Mouse (Mus musculus) limb, embryonic 12.5 days (tissue): ENCODE results near the gene Slco4a1. TPM values are rescaled to one million over a fixed set of nuclear protein-coding genes. Genes with fewer than 3 reads are reported as not detected.
A peak's percentile ranks its signal among the peaks of the same experiment; 100 is the strongest.

ENCODE experiments used
- ATAC-seq: fragments of 200-750 bp; cut with Nextera tagmentation; 2 replicates; pipeline ENCODE4 v1.8.0; 2017; ENCODE audit warnings: low read depth, moderate TSS enrichment; ENCODE audit not compliant: insufficient number of reproducible peaks, insufficient read depth, low FRiP score, low TSS enrichment
- H3K27ac ChIP-seq: fragments of 300-500 bp; sonication (generic); 2 replicates; pipeline ENCODE4 v1.5.1; 2016; ENCODE audit warnings: mild to moderate bottlenecking, moderate library complexity
- H3K27me3 ChIP-seq: fragments of 300-500 bp; sonication (generic); 2 replicates; pipeline ENCODE4 v1.6.1; 2016; ENCODE audit warnings: mild to moderate bottlenecking, moderate library complexity
- H3K36me3 ChIP-seq: fragments of 300-500 bp; sonication (generic); 2 replicates; pipeline ENCODE4 v1.6.1; 2016; ENCODE audit warnings: mild to moderate bottlenecking, moderate library complexity
- H3K4me1 ChIP-seq: fragments of 300-500 bp; sonication (generic); replicated peaks from 2 replicates; pipeline ENCODE4 v1.6.1; 2016
- H3K4me2 ChIP-seq: fragments of 300-500 bp; sonication (generic); 2 replicates; pipeline ENCODE4 v1.6.1; 2016; ENCODE audit warnings: mild to moderate bottlenecking, moderate library complexity
- H3K4me3 ChIP-seq: fragments of 300-500 bp; sonication (generic); replicated peaks from 2 replicates; pipeline ENCODE4 v1.5.1; 2016; ENCODE audit warnings: mild to moderate bottlenecking
- H3K9ac ChIP-seq: fragments of 300-500 bp; sonication (generic); replicated peaks from 2 replicates; pipeline ENCODE4 v1.6.1; 2016; ENCODE audit warnings: mild to moderate bottlenecking, moderate library complexity
- H3K9me3 ChIP-seq: fragments of 300-500 bp; sonication (generic); 2 replicates; pipeline ENCODE4 v1.6.1; 2016; ENCODE audit warnings: mild to moderate bottlenecking, moderate library complexity
- WGBS: fragments of 180-500 bp; shearing (Covaris S2); methylation state at CpG from one replicate; pipeline ENCODE4 v1.1.7; 2016; 5-methylcytosine and 5-hydroxymethylcytosine counted together
- polyA plus RNA-seq: library from polyadenylated mRNA; unstranded; fragments of >200 nt; fragmentation: Nextera tagmentation; extraction: Ambion mirVana; gene quantifications from 2 replicates; pipeline ENCODE4 v1.2.1, GENCODE M21; 2016

The Slco4a1 gene
- polyA plus RNA-seq, 1 experiment from 2014 or later, result 0.43 TPM

- Histone ChIP-seq H3K4me3 (no peak overlapping the region), H3K9ac (no peak overlapping the region), H3K4me2 (no peak overlapping the region), H3K9me3 (no peaks in the 10 kb centered on the region), H3K27me3 (peaks cover 3% of the 10 kb centered on the region; the same call in 1 of the 2 replicates), H3K27ac (peak overlapping the region; percentile 5; the same call in 1 of the 2 replicates), H3K36me3 (no peaks in the 10 kb centered on the region), H3K4me1 (peaks cover 36% of the 10 kb centered on the region)
- 16% methylated on average over 10 of the region's 10 CpGs for WGBS
- ATAC-seq, result peak; percentile 38; the same call in 1 of the 2 replicates
These were observed 23.9 kb upstream of the Slco4a1 start for GRCm38 (mm10) chr2:180432042-180432668.

- H3K9me3 ChIP-seq, result no peaks in the 10 kb centered on the region
- H3K4me3 ChIP-seq, result no peak overlapping the region
- no peak for ATAC-seq
- H3K4me2 ChIP-seq, result no peak overlapping the region
- no peak overlapping the region; the same call in 1 of the 2 replicates for H3K9ac ChIP-seq
- no peaks in the 10 kb centered on the region for H3K36me3 ChIP-seq
- H3K4me1 ChIP-seq, result peaks cover 36% of the 10 kb centered on the region
- H3K27me3 ChIP-seq, result peaks cover 3% of the 10 kb centered on the region; the same call in 1 of the 2 replicates
- peak overlapping the region; percentile 5 for H3K27ac ChIP-seq
- WGBS, result 52% methylated on average over 10 of the region's 10 CpGs
These were observed 23.3 kb upstream of the Slco4a1 start for GRCm38 (mm10) chr2:180432751-180433150.

GRCm38 (mm10) chr2:180433350-180433749, 22.7 kb upstream of the Slco4a1 start:
- H3K27ac ChIP-seq, result peak overlapping the region; percentile 5
- no peak overlapping the region for H3K9ac ChIP-seq

DNA sequence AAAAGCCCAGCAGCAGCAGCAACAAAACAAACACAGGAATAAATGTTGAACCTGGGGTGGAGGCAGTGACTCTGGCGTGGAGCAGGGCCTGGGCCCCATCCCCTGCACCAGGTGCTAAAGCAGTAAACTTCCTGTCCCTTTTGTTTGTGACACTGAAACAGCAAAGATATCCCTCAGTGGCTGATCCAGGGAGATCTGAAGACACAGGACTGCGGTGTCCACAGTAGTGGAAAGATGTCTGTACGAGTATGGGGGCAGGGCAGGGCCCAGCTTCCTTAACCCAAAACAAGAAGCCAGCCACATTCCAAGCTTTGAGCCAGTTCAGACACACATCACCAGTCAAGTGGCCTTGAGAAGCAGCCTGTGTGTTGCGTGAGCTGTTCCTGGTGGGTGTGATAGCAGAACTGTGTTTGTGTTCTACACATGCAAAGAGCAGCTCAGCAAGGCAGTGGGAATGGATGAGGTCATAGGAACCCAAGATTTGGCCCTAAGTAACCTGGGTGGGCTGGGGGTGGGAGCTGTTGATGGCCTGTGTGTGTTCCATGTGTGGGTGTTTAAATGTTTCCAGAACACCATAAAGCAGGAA, 20.6 kb upstream of the Slco4a1 start:
- peaks cover 6% of the 10 kb centered on the region for H3K27me3 ChIP-seq
- peaks cover 44% of the 10 kb centered on the region for H3K4me1 ChIP-seq
- ATAC-seq, result no peak
- H3K9ac ChIP-seq, result no peak overlapping the region
- H3K9me3 ChIP-seq, result no peaks in the 10 kb centered on the region
- WGBS, result 45% methylated on average over 4 of the region's 4 CpGs
- 0 out of 2 replicates have a peak overlapping the region, but pooled peaks have one; percentile 20 for H3K27ac ChIP-seq
- H3K4me2 ChIP-seq, result no peak overlapping the region
- no peak overlapping the region for H3K4me3 ChIP-seq
- H3K36me3 ChIP-seq, result no peaks in the 10 kb centered on the region

More at GRCm38 (mm10) chr2:180433350-180433749, 22.7 kb upstream of the Slco4a1 start:
- peak; percentile 31; the same call in 1 of the 2 replicates for ATAC-seq
- 49% methylated on average over 7 of the region's 7 CpGs for WGBS
- H3K4me2 ChIP-seq, result no peak overlapping the region
- no peak overlapping the region for H3K4me3 ChIP-seq
- no peaks in the 10 kb centered on the region for H3K9me3 ChIP-seq
- no peaks in the 10 kb centered on the region for H3K36me3 ChIP-seq
- H3K27me3 ChIP-seq, result peaks cover 6% of the 10 kb centered on the region
- H3K4me1 ChIP-seq, result peaks cover 36% of the 10 kb centered on the region

DNA sequence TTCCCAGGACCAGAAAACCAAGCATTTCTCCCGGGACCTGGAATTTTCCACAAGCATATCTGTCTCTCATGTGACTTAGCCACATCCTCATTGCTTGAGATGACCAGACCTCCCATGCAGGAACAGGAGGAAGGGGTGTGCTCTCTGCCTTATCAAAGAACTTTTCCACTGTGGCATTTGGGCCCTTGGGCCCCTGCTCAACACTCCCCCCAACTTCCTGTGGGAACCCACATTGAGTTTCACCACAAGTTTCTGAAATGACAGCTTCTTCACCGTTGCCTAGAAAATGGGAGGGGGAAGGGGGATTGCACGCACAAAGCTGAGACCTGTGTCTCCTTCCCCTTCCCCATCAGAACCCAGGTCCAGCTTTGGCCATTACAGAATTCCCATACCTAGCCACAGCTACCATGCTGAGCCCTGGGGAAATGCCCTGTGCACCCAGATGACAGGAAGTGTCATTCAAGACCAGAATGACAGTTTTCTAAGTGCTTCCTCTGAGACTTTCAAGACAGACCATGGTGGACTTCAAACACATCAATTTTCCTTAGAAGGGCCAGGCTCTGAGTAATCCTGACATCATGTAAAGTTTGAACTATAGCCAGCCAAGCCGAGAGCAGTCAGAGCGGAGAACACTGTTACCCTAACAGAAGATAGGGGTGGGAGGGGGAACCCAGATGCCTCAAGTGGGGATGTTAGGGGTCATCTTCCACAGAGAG, 18.7 kb upstream of the Slco4a1 start:
- H3K27me3 ChIP-seq, result peaks cover 3% of the 10 kb centered on the region; the same call in 1 of the 2 replicates
- H3K4me1 ChIP-seq, result peaks cover 55% of the 10 kb centered on the region
- 72% methylated on average over 5 of the region's 5 CpGs for WGBS

GRCm38 (mm10) chr2:180439791-180440190, 16.3 kb upstream of the Slco4a1 start:
- no peak overlapping the region for H3K27ac ChIP-seq
- ATAC-seq, result no peak
- peaks cover 3% of the 10 kb centered on the region; the same call in 1 of the 2 replicates for H3K27me3 ChIP-seq
- no peak overlapping the region for H3K4me2 ChIP-seq
- 68% methylated on average over 3 of the region's 3 CpGs for WGBS
- no peak overlapping the region for H3K4me3 ChIP-seq
- H3K36me3 ChIP-seq, result no peaks in the 10 kb centered on the region
- H3K4me1 ChIP-seq, result peaks cover 54% of the 10 kb centered on the region
- H3K9ac ChIP-seq, result no peak overlapping the region
- no peaks in the 10 kb centered on the region for H3K9me3 ChIP-seq

More for the DNA sequence above, 18.7 kb upstream of the Slco4a1 start:
- H3K9me3 ChIP-seq, result no peaks in the 10 kb centered on the region
- H3K9ac ChIP-seq, result no peak overlapping the region
- no peak overlapping the region for H3K4me3 ChIP-seq
- no peak overlapping the region for H3K27ac ChIP-seq
- ATAC-seq, result no peak
- H3K36me3 ChIP-seq, result no peaks in the 10 kb centered on the region
- H3K4me2 ChIP-seq, result no peak overlapping the region

DNA sequence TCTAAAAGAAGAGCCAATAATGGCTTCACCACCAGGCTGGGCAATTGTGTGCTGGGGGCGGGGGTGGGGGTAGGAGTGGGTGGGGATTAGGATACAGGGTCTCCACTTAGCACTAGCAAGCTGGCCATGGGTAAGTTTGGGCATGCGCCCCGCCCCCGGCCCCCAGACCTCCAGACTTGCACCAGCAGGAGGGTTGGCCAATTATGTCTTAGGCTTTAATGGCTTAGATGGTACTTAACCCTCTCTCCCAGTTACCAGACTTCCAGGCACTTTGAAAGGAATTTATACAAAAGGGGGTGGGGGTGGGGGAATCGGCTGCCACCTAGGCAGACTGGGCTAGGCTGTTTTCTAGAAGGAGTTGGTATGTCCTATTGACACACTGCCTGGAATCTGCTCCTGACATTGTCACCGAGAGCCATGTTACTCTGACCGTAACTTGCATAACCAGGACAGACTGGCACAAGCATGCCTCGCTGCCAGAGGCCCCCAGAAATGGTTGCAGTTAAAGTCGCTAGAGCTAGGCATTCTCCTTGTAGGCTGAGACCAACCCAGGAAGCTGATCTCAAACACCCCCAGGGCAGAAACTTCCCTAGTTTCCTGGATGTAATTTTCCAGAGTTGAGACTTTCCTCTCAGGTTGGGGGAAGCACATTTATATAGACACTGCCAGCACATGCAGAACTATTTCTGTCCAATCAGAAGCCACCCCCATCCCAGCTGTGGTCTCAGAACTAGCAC, 15.3 kb upstream of the Slco4a1 start:
- Histone ChIP-seq H3K9ac (no peak overlapping the region), H3K4me3 (no peak overlapping the region), H3K27ac (0 out of 2 replicates have a peak overlapping the region, but pooled peaks have one; percentile 41), H3K4me1 (peaks cover 44% of the 10 kb centered on the region), H3K36me3 (no peaks in the 10 kb centered on the region), H3K4me2 (no peak overlapping the region), H3K9me3 (no peaks in the 10 kb centered on the region), H3K27me3 (peaks cover 3% of the 10 kb centered on the region; the same call in 1 of the 2 replicates)
- 32% methylated on average over 9 of the region's 9 CpGs for WGBS
- ATAC-seq, result no peak

GRCm38 (mm10) chr2:180442061-180442460, 14.0 kb upstream of the Slco4a1 start:
- H3K9ac ChIP-seq, result no peak overlapping the region
- H3K36me3 ChIP-seq, result no peaks in the 10 kb centered on the region
- no peak for ATAC-seq
- no peaks in the 10 kb centered on the region for H3K9me3 ChIP-seq
- peaks cover 3% of the 10 kb centered on the region for H3K27me3 ChIP-seq
- peaks cover 43% of the 10 kb centered on the region for H3K4me1 ChIP-seq
- no peak overlapping the region for H3K4me3 ChIP-seq
- WGBS, result 79% methylated on average over 5 of the region's 5 CpGs
- H3K4me2 ChIP-seq, result no peak overlapping the region
- H3K27ac ChIP-seq, result no peak overlapping the region

GRCm38 (mm10) chr2:180443861-180444260, 12.2 kb upstream of the Slco4a1 start:
- Histone ChIP-seq H3K27ac (no peak overlapping the region), H3K36me3 (no peaks in the 10 kb centered on the region), H3K4me1 (peaks cover 43% of the 10 kb centered on the region), H3K27me3 (no peaks in the 10 kb centered on the region; the same call in 1 of the 2 replicates), H3K9me3 (no peaks in the 10 kb centered on the region), H3K9ac (no peak overlapping the region), H3K4me2 (no peak overlapping the region), H3K4me3 (no peak overlapping the region)
- ATAC-seq, result no peak
- WGBS, result 42% methylated on average over 7 of the region's 7 CpGs

- 45% methylated on average over 9 of the region's 9 CpGs for WGBS
These were observed 10.9 kb upstream of the Slco4a1 start for GRCm38 (mm10) chr2:180444957-180445785.

More at GRCm38 (mm10) chr2:180444957-180445785, 10.9 kb upstream of the Slco4a1 start:
- H3K9me3 ChIP-seq, result no peaks in the 10 kb centered on the region
- no peaks in the 10 kb centered on the region for H3K36me3 ChIP-seq
- H3K9ac ChIP-seq, result no peak overlapping the region
- H3K4me3 ChIP-seq, result no peak overlapping the region
- no peak overlapping the region for H3K27ac ChIP-seq
- H3K4me2 ChIP-seq, result no peak overlapping the region
- H3K27me3 ChIP-seq, result no peaks in the 10 kb centered on the region; the same call in 1 of the 2 replicates
- peaks cover 38% of the 10 kb centered on the region for H3K4me1 ChIP-seq
- ATAC-seq, result no peak
